Mouse (Mus musculus) midbrain, postnatal 0 days (tissue): ENCODE measurements around the gene Agbl5. TPM values are rescaled to one million over a fixed set of nuclear protein-coding genes. Genes with fewer than 3 reads are reported as not detected.

Source experiments
- ATAC-seq: fragments of 200-750 bp; cut with Nextera tagmentation; 2 replicates; pipeline ENCODE4 v1.8.0; 2017; ENCODE audit warnings: moderate number of reproducible peaks, mild to moderate bottlenecking, moderate TSS enrichment, moderate library complexity; ENCODE audit not compliant: low FRiP score
- DNase-seq: peaks from one replicate; pipeline ENCODE4 v3.0.0-alpha.2; 2015; ENCODE audit warnings: low spot score
- H3K27ac ChIP-seq: fragments of 300-500 bp; sonication (generic); 2 replicates; pipeline ENCODE4 v1.5.1; 2014; ENCODE audit warnings: low read depth, mild to moderate bottlenecking, low read length, mixed read lengths
- H3K27me3 ChIP-seq: fragments of 300-500 bp; sonication (generic); 2 replicates; pipeline ENCODE4 v1.6.1; 2014; ENCODE audit warnings: low read length, control low read depth, mixed read lengths; ENCODE audit not compliant: insufficient read depth
- H3K36me3 ChIP-seq: fragments of 300-500 bp; sonication (generic); 2 replicates; pipeline ENCODE4 v1.6.1; 2014; ENCODE audit warnings: low read length, control low read depth, mixed read lengths; ENCODE audit not compliant: insufficient read depth
- H3K4me1 ChIP-seq: fragments of 300-500 bp; sonication (generic); 2 replicates; pipeline ENCODE4 v1.6.1; 2014; ENCODE audit warnings: mild to moderate bottlenecking, control low read depth, antibody characterized with exemption, low read length, mixed read lengths; ENCODE audit not compliant: insufficient read depth
- H3K4me2 ChIP-seq: fragments of 300-500 bp; sonication (generic); 2 replicates; pipeline ENCODE4 v1.6.1; 2014; ENCODE audit warnings: low read depth, mild to moderate bottlenecking, low read length, mixed read lengths; ENCODE audit not compliant: poor library complexity, severe bottlenecking
- H3K4me3 ChIP-seq: fragments of 300-500 bp; sonication (generic); 2 replicates; pipeline ENCODE4 v1.5.1; 2014; ENCODE audit warnings: low read depth, mild to moderate bottlenecking, low read length, moderate library complexity
- H3K9ac ChIP-seq: fragments of 300-500 bp; sonication (generic); replicated peaks from 2 replicates; pipeline ENCODE4 v1.6.1; 2014; ENCODE audit warnings: mild to moderate bottlenecking, low read length, moderate library complexity, mixed read lengths; ENCODE audit not compliant: poor library complexity, severe bottlenecking
- H3K9me3 ChIP-seq: fragments of 300-500 bp; sonication (generic); 2 replicates; pipeline ENCODE4 v1.6.1; 2016; ENCODE audit warnings: low read length, control low read depth
- CTCF ChIP-seq: IDR thresholded peaks from 2 replicates; pipeline ENCODE4 v1.5.1; 2016; ENCODE audit warnings: antibody characterized with exemption, mild to moderate bottlenecking
- WGBS: fragments of 180-500 bp; shearing (Covaris S2); extraction: QIAGEN DNeasy Blood & Tissue Kit; methylation state at CpG from one replicate; pipeline ENCODE4 v1.1.7; 2014; 5-methylcytosine and 5-hydroxymethylcytosine counted together
- polyA plus RNA-seq: library from polyadenylated mRNA; unstranded; fragments of >200 nt; fragmentation: Nextera tagmentation; extraction: Ambion mirVana; gene quantifications from 2 replicates; pipeline ENCODE4 v1.2.1, GENCODE M21; 2015
- total RNA-seq: library from RNA; depleted of rRNA; stranded (reverse); fragments of >200 nt; gene quantifications from 2 replicates; pipeline ENCODE4 v1.2.3, GENCODE M21; 2014; rRNA removed

Gene Agbl5
- total and polyA plus RNA-seq, 2 experiments from 2014 or later: 22.3 to 50.7 TPM

GRCm38 (mm10) chr5:30954065-30954464 is 65.6 kb downstream of the Agbl5 start:
- no peak overlapping the region for H3K27ac ChIP-seq
- H3K27me3 ChIP-seq: no peaks in the 10 kb centered on the region
- H3K4me3 ChIP-seq: no peak overlapping the region
- H3K9ac ChIP-seq: no peak overlapping the region
- TF ChIP-seq CTCF: no peak
- ATAC-seq: no peak
- peaks cover 50% of the 10 kb centered on the region for H3K36me3 ChIP-seq
- peaks cover 16% of the 10 kb centered on the region; the same call in 1 of the 2 replicates for H3K4me1 ChIP-seq
- DNase-seq: no peak
- 93% methylated on average over 6 of the region's 6 CpGs for WGBS
- no peaks in the 10 kb centered on the region for H3K9me3 ChIP-seq
- no peak overlapping the region for H3K4me2 ChIP-seq

GRCm38 (mm10) chr5:30954556-30954955 is 66.1 kb downstream of the Agbl5 start:
- Histone ChIP-seq H3K9ac (no peak overlapping the region), H3K27me3 (no peaks in the 10 kb centered on the region), H3K27ac (no peak overlapping the region), H3K4me1 (peaks cover 20% of the 10 kb centered on the region; the same call in 1 of the 2 replicates), H3K36me3 (peaks cover 50% of the 10 kb centered on the region), H3K4me2 (no peak overlapping the region), H3K9me3 (no peaks in the 10 kb centered on the region), H3K4me3 (no peak overlapping the region)
- 93% methylated on average over 9 of the region's 9 CpGs for WGBS
- DNase-seq (no peak), ATAC-seq (no peak)
- TF ChIP-seq CTCF: no peak

GRCm38 (mm10) chr5:30955751-30956150 is 67.3 kb downstream of the Agbl5 start:
- Histone ChIP-seq H3K27ac (no peak overlapping the region), H3K4me1 (peaks cover 17% of the 10 kb centered on the region; the same call in 1 of the 2 replicates), H3K27me3 (no peaks in the 10 kb centered on the region), H3K4me3 (no peak overlapping the region), H3K9me3 (no peaks in the 10 kb centered on the region), H3K4me2 (no peak overlapping the region), H3K9ac (no peak overlapping the region), H3K36me3 (peaks cover 50% of the 10 kb centered on the region)
- DNase-seq: no peak
- WGBS: 97% methylated on average over 6 of the region's 6 CpGs
- no peak for TF ChIP-seq CTCF
- no peak for ATAC-seq

Other genes with a start within 250 kb of the Agbl5 start
- 62.5 and 65.3 TPM in 2 replicates for gene Slc35f6, start 240.8 kb upstream of the Agbl5 start, total RNA-seq
- gene Slc35f6, start 240.8 kb upstream of the Agbl5 start, polyA plus RNA-seq: 25.1 and 30.9 TPM in 2 replicates
- 8.9 and 9.4 TPM in 2 replicates for gene Cenpa, start 221.9 kb upstream of the Agbl5 start, total RNA-seq
- gene Cenpa, start 221.9 kb upstream of the Agbl5 start, polyA plus RNA-seq: 19.6 and 22.6 TPM in 2 replicates
- gene Dpysl5, start 177.1 kb upstream of the Agbl5 start, total RNA-seq: 334 and 374 TPM in 2 replicates
- gene Dpysl5, start 177.1 kb upstream of the Agbl5 start, polyA plus RNA-seq: 232 and 234 TPM in 2 replicates
- 105 and 112 TPM in 2 replicates for gene Mapre3, start 74.1 kb upstream of the Agbl5 start, total RNA-seq
- gene Mapre3, start 74.1 kb upstream of the Agbl5 start, polyA plus RNA-seq: 172 and 175 TPM in 2 replicates
- 77.5 and 78.3 TPM in 2 replicates for gene Tmem214, start 20.7 kb upstream of the Agbl5 start, total RNA-seq
- gene Tmem214, start 20.7 kb upstream of the Agbl5 start, polyA plus RNA-seq: 64.5 and 64.6 TPM in 2 replicates
- 123 and 126 TPM in 2 replicates for gene Ost4, start 19.1 kb downstream of the Agbl5 start, total RNA-seq
- gene Ost4, start 19.1 kb downstream of the Agbl5 start, polyA plus RNA-seq: 175 and 201 TPM in 2 replicates
- 7.4 and 11.8 TPM in 2 replicates for gene Emilin1, start 24.7 kb downstream of the Agbl5 start, total RNA-seq
- 9.0 and 9.8 TPM in 2 replicates for gene Emilin1, start 24.7 kb downstream of the Agbl5 start, polyA plus RNA-seq
- gene Khk, start 32.7 kb downstream of the Agbl5 start, total RNA-seq: 1.4 and 12.3 TPM in 2 replicates
- gene Khk, start 32.7 kb downstream of the Agbl5 start, polyA plus RNA-seq: 14.3 and 17.6 TPM in 2 replicates
- gene Cgref1, start 56.9 kb downstream of the Agbl5 start, total RNA-seq: 162 and 185 TPM in 2 replicates
- 108 TPM in 2 replicates for gene Cgref1, start 56.9 kb downstream of the Agbl5 start, polyA plus RNA-seq
- 37.6 and 37.7 TPM in 2 replicates for gene Preb, start 71.7 kb downstream of the Agbl5 start, total RNA-seq
- gene Preb, start 71.7 kb downstream of the Agbl5 start, polyA plus RNA-seq: 89.6 and 101 TPM in 2 replicates
- 0.05 TPM in 1 of 2 replicates, not detected in the other for gene Tcf23, start 80.0 kb downstream of the Agbl5 start, total RNA-seq
- gene Tcf23, start 80.0 kb downstream of the Agbl5 start, polyA plus RNA-seq: 0.07 and 0.09 TPM in 2 replicates
- 138 and 155 TPM in 2 replicates for gene Atraid, start 159.6 kb downstream of the Agbl5 start, total RNA-seq
- 235 and 243 TPM in 2 replicates for gene Atraid, start 159.6 kb downstream of the Agbl5 start, polyA plus RNA-seq
- gene Slc5a6, start 160.2 kb downstream of the Agbl5 start, total RNA-seq: 43.8 and 44.9 TPM in 2 replicates
- gene Slc5a6, start 160.2 kb downstream of the Agbl5 start, polyA plus RNA-seq: 32.3 and 33.0 TPM in 2 replicates
- gene Cad, start 166.1 kb downstream of the Agbl5 start, total RNA-seq: 39.5 and 44.8 TPM in 2 replicates
- gene Cad, start 166.1 kb downstream of the Agbl5 start, polyA plus RNA-seq: 6.7 and 7.8 TPM in 2 replicates
- gene Dnajc5g, start 217.6 kb downstream of the Agbl5 start, total RNA-seq: not detected in 2 replicates
- not detected in 2 replicates for gene Dnajc5g, start 217.6 kb downstream of the Agbl5 start, polyA plus RNA-seq
- 19.3 and 24.1 TPM in 2 replicates for gene Slc30a3, start 219.5 kb downstream of the Agbl5 start, total RNA-seq
- gene Slc30a3, start 219.5 kb downstream of the Agbl5 start, polyA plus RNA-seq: 14.0 and 20.6 TPM in 2 replicates
- gene Trim54, start 228.0 kb downstream of the Agbl5 start, total RNA-seq: 0.33 TPM in 1 of 2 replicates, not detected in the other
- not detected in 2 replicates for gene Trim54, start 228.0 kb downstream of the Agbl5 start, polyA plus RNA-seq